Mouse (Mus musculus) kidney, postnatal 0 days (tissue): ENCODE results near the gene Smarca4. TPM values are rescaled to one million over a fixed set of nuclear protein-coding genes. Genes with fewer than 3 reads are reported as not detected.

Experiments
- ATAC-seq: fragments of 200-750 bp; cut with Nextera tagmentation; replicated peaks from 2 replicates; pipeline ENCODE4 v1.8.0; 2017; ENCODE audit warnings: low read depth, moderate number of reproducible peaks, moderate TSS enrichment, moderate library complexity; ENCODE audit not compliant: low FRiP score
- DNase-seq: peaks from one replicate; pipeline ENCODE4 v3.0.0-alpha.2; 2016; ENCODE audit warnings: low spot score
- H3K27ac ChIP-seq: fragments of 300-500 bp; sonication (generic); 2 replicates; pipeline ENCODE4 v1.5.1; 2014; ENCODE audit warnings: mild to moderate bottlenecking
- H3K27me3 ChIP-seq: fragments of 300-500 bp; sonication (generic); 2 replicates; pipeline ENCODE4 v1.6.1; 2014; ENCODE audit warnings: low read length, mixed read lengths; ENCODE audit not compliant: insufficient read depth
- H3K36me3 ChIP-seq: fragments of 300-500 bp; sonication (generic); 2 replicates; pipeline ENCODE4 v1.6.1; 2014; ENCODE audit warnings: low read length, mixed read lengths; ENCODE audit not compliant: insufficient read depth
- H3K4me1 ChIP-seq: fragments of 300-500 bp; sonication (generic); replicated peaks from 2 replicates; pipeline ENCODE4 v1.6.1; 2014; ENCODE audit warnings: antibody characterized with exemption, low read length, mixed read lengths; ENCODE audit not compliant: insufficient read depth
- H3K4me2 ChIP-seq: fragments of 300-500 bp; sonication (generic); 2 replicates; pipeline ENCODE4 v1.6.1; 2014; ENCODE audit warnings: mild to moderate bottlenecking, low read length, moderate library complexity, mixed read lengths
- H3K4me3 ChIP-seq: fragments of 300-500 bp; sonication (generic); replicated peaks from 2 replicates; pipeline ENCODE4 v1.5.1; 2014; ENCODE audit warnings: low read depth, low read length
- H3K9ac ChIP-seq: fragments of 300-500 bp; sonication (generic); 2 replicates; pipeline ENCODE4 v1.6.1; 2014; ENCODE audit warnings: low read depth, low read length
- H3K9me3 ChIP-seq: fragments of 300-500 bp; sonication (generic); replicated peaks from 2 replicates; pipeline ENCODE4 v1.6.1; 2016; ENCODE audit warnings: low read length, inconsistent platforms, mixed read lengths
- CTCF ChIP-seq: IDR thresholded peaks from 2 replicates; pipeline ENCODE4 v1.5.1; 2016; ENCODE audit warnings: antibody characterized with exemption, low read depth, mild to moderate bottlenecking, moderate library complexity
- WGBS: fragments of 180-500 bp; shearing (Covaris S2); extraction: QIAGEN DNeasy Blood & Tissue Kit; methylation state at CpG from one replicate; pipeline ENCODE4 v1.1.7; 2014; 5-methylcytosine and 5-hydroxymethylcytosine counted together
- polyA plus RNA-seq: library from polyadenylated mRNA; unstranded; fragments of >200 nt; fragmentation: Nextera tagmentation; extraction: Ambion mirVana; gene quantifications from 2 replicates; pipeline ENCODE4 v1.2.1, GENCODE M21; 2015

Smarca4 gene
- polyA plus RNA-seq, 1 experiment from 2014 or later = 41.7 TPM

DNA sequence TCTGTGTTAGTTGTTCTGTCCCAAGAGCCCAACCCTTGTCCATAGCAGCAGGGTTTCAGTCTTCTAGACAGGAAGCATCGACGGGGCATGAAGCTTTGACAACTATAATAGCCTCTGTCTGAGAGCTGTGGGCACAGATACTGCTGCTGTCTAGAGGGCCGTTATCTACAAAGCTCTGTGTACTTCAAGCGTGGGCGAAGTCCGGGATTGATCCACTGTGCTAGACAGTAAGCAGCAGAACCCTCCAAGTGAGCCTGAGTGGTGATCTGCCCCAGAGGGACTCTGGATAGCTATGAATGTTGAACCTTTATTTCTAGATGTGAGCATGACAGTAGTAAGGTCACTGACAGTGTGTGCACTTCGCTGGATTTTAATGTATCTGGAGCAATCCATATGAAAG is 72.6 kb downstream of the Smarca4 start:
- WGBS = 93% methylated on average over 7 of the region's 7 CpGs
- TF ChIP-seq CTCF = no peak
- no peak for ATAC-seq
- DNase-seq = no peak
- H3K4me1 ChIP-seq = no peaks in the 10 kb centered on the region
- H3K27ac ChIP-seq = no peak overlapping the region
- no peak overlapping the region for H3K4me3 ChIP-seq
- H3K36me3 ChIP-seq = peaks cover 71% of the 10 kb centered on the region
- no peak overlapping the region for H3K9ac ChIP-seq
- H3K4me2 ChIP-seq = no peak overlapping the region
- no peaks in the 10 kb centered on the region for H3K27me3 ChIP-seq
- no peaks in the 10 kb centered on the region for H3K9me3 ChIP-seq

DNA sequence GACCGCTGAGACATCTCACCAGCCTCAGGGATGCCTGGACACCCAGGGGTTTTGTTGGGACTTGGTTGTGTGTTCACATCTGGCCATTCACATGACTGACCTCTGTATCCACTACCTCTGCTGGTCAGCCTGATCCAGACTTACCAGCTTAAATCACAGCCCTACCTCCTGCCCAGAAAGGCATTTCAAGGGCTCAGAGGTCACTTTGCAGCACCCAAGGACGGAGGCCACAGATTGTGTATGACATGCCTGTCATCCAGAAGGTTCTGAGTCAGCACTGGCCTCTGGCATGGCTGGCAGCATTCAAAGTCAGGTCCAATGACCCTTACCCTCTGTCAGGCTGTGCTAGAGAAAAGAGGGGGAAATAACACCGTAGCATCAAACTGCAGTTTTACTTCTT is 74.1 kb downstream of the Smarca4 start:
- 73% methylated on average over 3 of the region's 3 CpGs for WGBS
- Histone ChIP-seq H3K9me3 (no peaks in the 10 kb centered on the region), H3K9ac (no peak overlapping the region), H3K4me3 (no peak overlapping the region), H3K36me3 (peaks cover 64% of the 10 kb centered on the region), H3K4me1 (no peaks in the 10 kb centered on the region), H3K4me2 (no peak overlapping the region), H3K27me3 (no peaks in the 10 kb centered on the region), H3K27ac (no peak overlapping the region)
- no peak for TF ChIP-seq CTCF
- DNase-seq (no peak), ATAC-seq (peak; percentile 55)

DNA sequence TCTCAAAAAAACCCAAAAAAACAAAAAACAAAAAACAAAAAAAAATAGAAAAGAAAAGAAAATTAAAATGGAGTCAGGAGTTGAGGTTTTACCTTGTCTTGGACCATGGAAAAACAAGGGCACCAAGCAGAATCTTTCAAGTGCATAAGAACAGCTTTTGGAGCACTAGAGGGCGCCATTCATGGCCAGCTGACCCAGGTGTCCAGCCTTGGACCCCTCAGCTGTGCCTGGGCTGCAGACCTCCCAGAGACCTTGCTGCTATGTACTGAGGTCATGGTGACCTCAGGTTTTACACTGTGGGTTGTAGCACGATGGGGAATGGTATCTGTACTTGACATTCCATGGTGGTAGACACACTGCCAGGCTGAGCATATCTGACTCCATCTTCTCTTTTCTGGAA is 75.9 kb downstream of the Smarca4 start:
- Histone ChIP-seq H3K9me3 (no peaks in the 10 kb centered on the region), H3K27ac (no peak overlapping the region), H3K36me3 (peaks cover 52% of the 10 kb centered on the region), H3K27me3 (no peaks in the 10 kb centered on the region), H3K9ac (no peak overlapping the region), H3K4me2 (no peak overlapping the region), H3K4me3 (no peak overlapping the region), H3K4me1 (no peaks in the 10 kb centered on the region)
- DNase-seq = peak; percentile 55
- WGBS = 47% methylated on average over 2 of the region's 2 CpGs
- TF ChIP-seq CTCF = peak; percentile 73
- no peak for ATAC-seq

DNA sequence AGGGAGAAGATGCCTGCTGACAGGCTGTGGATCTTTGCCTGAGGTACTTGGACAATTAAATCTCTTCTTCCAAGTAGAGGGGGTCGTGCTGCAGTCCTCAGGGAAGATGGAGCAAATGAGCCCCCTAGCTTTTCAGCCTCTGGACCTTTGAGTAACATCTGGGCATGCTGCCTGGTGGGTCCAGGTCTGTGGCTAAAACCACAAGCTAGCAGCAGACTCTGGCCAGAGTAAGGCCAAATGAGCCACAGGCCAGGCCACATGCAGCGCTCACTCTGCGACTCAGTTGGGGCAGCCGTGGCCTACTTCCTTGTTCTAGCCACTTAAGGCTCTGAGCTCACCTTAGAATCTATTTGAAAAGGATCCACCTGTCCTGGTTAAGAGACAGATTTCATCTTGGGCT is 76.5 kb downstream of the Smarca4 start:
- no peak for TF ChIP-seq CTCF
- Histone ChIP-seq H3K27me3 (no peaks in the 10 kb centered on the region), H3K4me2 (no peak overlapping the region), H3K36me3 (peaks cover 54% of the 10 kb centered on the region), H3K9me3 (no peaks in the 10 kb centered on the region), H3K4me1 (no peaks in the 10 kb centered on the region), H3K9ac (no peak overlapping the region), H3K4me3 (no peak overlapping the region), H3K27ac (no peak overlapping the region)
- ATAC-seq (no peak), DNase-seq (no peak)
- WGBS = 98% methylated on average over 4 of the region's 4 CpGs

DNA sequence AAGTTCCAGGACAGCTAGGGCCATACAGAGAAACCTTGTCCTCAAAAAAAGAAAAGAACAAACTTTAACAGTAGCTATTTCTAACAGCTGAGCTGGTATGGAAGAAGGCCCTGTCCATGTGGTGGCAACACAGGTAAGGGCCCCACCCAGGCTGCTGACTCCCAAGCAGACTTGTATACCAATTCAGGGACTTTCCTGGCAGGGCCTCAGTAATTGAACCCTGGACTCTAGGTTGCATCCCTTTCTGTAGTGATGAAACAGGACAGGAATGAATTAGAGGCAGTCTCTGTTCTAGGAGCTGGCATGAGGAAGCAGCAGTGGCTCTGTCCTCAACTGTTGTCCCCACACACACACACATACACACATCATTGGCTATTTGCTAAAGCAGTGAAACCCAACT is 78.1 kb downstream of the Smarca4 start:
- no peaks in the 10 kb centered on the region for H3K27me3 ChIP-seq
- H3K4me3 ChIP-seq = no peak overlapping the region
- TF ChIP-seq CTCF = no peak
- no peak overlapping the region for H3K4me2 ChIP-seq
- no peaks in the 10 kb centered on the region for H3K4me1 ChIP-seq
- H3K9me3 ChIP-seq = no peaks in the 10 kb centered on the region
- no peak for DNase-seq
- peaks cover 41% of the 10 kb centered on the region for H3K36me3 ChIP-seq
- no peak overlapping the region for H3K9ac ChIP-seq
- no peak overlapping the region for H3K27ac ChIP-seq
- ATAC-seq = no peak

DNA sequence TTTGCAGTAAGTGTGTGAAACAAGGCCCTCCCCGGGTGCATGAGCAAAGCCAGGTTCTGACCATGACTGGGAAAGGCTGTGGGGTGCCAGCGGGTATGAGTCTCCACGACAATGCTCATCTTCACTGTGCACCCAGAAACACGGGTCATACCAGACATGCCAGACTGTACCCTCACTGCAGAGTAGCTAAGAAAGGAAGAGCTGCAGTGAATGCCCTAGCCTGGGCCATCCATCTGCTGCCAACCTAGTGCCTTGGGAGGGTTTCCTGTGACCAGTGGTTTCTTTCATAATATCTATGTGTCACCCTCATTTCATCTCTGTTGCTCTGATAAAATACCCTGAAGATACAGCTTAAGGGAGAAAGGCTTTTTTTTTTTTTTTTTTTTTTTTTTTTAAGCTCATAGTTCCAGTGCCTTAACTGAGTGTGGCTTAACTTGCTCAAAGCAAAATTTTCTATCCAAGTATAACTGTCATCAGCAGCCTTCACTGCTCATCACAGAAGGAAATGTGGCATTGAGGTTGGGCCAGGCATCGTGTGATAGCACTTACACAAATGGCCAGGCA is 79.3 kb downstream of the Smarca4 start:
- Histone ChIP-seq H3K9ac (no peak overlapping the region), H3K27ac (no peak overlapping the region), H3K27me3 (no peaks in the 10 kb centered on the region), H3K9me3 (no peaks in the 10 kb centered on the region), H3K4me1 (no peaks in the 10 kb centered on the region), H3K36me3 (peaks cover 40% of the 10 kb centered on the region), H3K4me2 (no peak overlapping the region), H3K4me3 (no peak overlapping the region)
- TF ChIP-seq CTCF = no peak
- ATAC-seq (no peak), DNase-seq (no peak)
- WGBS = 93% methylated on average over 5 of the region's 5 CpGs

DNA sequence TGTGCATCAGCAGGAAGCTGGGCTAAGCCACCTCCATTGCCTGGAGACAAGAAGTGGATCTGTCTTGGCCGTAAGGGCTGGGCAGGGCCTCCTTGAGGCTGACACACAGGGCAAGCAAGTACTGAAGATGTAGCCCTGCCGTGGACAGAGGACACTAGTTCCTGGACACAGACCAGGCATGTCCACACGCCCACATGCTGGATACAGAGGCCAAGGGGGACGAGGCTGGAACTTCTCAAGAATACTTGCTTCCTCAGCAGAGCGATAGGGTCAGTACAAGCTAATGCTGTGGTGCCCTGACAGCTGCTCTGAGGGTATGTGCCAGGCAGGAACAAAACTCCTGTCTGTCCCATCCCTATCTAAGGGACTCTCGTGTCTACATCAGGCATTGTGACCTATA is 81.2 kb downstream of the Smarca4 start:
- TF ChIP-seq CTCF = no peak
- no peak for DNase-seq
- no peaks in the 10 kb centered on the region for H3K27me3 ChIP-seq
- H3K4me1 ChIP-seq = no peaks in the 10 kb centered on the region
- H3K9me3 ChIP-seq = no peaks in the 10 kb centered on the region
- H3K27ac ChIP-seq = no peak overlapping the region
- ATAC-seq = no peak
- no peak overlapping the region for H3K4me2 ChIP-seq
- H3K9ac ChIP-seq = no peak overlapping the region
- H3K36me3 ChIP-seq = peaks cover 54% of the 10 kb centered on the region
- H3K4me3 ChIP-seq = no peak overlapping the region
- WGBS = 80% methylated on average over 6 of the region's 6 CpGs
